Mouse (Mus musculus): ENCODE measurements around the gene Ccdc9.

DNA sequence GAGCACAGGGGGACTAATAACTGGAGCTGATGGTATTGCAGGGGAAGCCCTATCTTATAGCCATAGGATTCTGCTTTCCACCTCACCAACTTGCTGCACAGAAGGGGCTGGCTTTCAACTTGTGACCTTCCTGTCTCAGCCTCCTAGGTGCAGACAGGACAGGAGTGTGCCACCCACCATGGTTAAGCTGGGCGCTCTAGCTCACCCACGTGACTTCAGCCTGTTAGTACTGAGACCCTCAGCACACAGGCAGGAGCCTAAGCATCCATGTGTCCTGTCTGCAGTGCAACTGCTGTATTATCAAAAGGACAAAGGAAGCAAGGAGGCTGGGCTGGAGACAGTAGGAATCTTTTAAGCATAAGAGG is 40.0 kb upstream of the Ccdc9 start:
- TF ChIP-seq POLR2A (IDR thresholded peaks at IDR 0.05; ENCODE audit: low read depth, low read length) (no peak), CTCF (IDR thresholded peaks at IDR 0.05; ENCODE audit: extremely low read depth, insufficient read length, insufficient replicate concordance, low read depth, low read length) (no peak)
